Mouse (Mus musculus) small intestine, adult 2 months (tissue): ENCODE results near the gene Pik3r2.

Experiments
- CTCF ChIP-seq: fragments of 200-500 bp; IDR thresholded peaks from 2 replicates; pipeline ENCODE4 v1.5.1; 2012; ENCODE audit warnings: low read depth, mild to moderate bottlenecking, control low read depth, inconsistent platforms, low read length, moderate library complexity, mixed read lengths; ENCODE audit not compliant: insufficient replicate concordance, insufficient read length; ENCODE audit errors: extremely low read depth
- POLR2A ChIP-seq: fragments of 200-500 bp; IDR thresholded peaks from 2 replicates; pipeline ENCODE4 v1.6.1; 2012; ENCODE audit warnings: low read depth, mild to moderate bottlenecking, control low read depth, inconsistent platforms, low read length, moderate library complexity

DNA sequence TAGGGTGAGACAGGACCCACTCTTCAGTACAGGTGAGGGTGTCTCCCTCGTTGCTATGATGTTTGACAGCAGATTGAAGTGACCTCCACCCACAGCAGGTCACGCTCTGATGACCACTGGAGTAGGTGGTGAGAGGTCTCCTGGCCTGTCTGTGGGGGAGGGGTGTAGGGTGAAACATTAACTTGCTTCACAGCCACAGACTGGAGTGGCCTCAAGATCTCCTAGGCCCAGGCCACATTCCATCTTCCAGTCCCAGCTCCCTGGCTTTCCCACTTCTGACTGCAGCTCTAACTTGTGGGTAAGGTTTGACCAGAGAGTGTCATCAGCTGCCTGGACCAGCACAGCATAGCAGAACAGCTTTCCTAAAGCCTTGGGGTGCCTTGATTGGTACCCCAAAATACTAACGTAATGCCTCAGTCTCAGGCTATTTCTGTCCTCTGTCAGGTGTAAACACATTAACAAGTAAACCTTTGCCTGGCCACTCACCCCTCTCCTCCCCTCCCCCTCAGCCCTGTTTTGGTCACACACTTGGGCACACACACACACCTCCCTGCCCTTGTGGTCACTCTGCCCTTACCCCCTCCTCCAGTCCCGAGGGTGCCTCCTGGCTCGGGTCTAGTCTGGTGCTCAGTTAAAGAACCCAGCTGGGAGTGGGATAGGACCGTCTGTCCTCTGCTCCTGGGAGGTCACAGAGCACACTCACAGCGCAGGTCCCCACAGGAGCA, 52.9 kb downstream of the Pik3r2 start, which contains the start of gene Pde4c:
- no peak for TF ChIP-seq CTCF
- no peak for TF ChIP-seq POLR2A
